Mouse (Mus musculus) testis, adult 2 months (tissue): ENCODE measurements around the gene H2-Ab1.

ENCODE experiments used
- CTCF ChIP-seq: fragments of 200-500 bp; IDR thresholded peaks from 2 replicates; pipeline ENCODE4 v1.5.1; 2012; ENCODE audit warnings: low read depth, mild to moderate bottlenecking, inconsistent platforms, low read length, moderate library complexity; ENCODE audit not compliant: control insufficient read depth, insufficient read depth, insufficient replicate concordance
- POLR2A ChIP-seq: fragments of 200-500 bp; IDR thresholded peaks from 2 replicates; pipeline ENCODE4 v1.6.1; 2012; ENCODE audit warnings: low read depth, mild to moderate bottlenecking, inconsistent platforms, low read length, moderate library complexity; ENCODE audit not compliant: control insufficient read depth

GRCm38 (mm10) chr17:34264452-34265351 lies 7.2 kb downstream of the H2-Ab1 start:
- TF ChIP-seq CTCF (no peak), POLR2A (no peak; the same call in 1 of the 2 replicates)
